Mouse (Mus musculus): ENCODE measurements around the gene Spout1. TPM values are rescaled to one million over a fixed set of nuclear protein-coding genes. Genes with fewer than 3 reads are reported as not detected.
"Not testable (repeated sequence)": the region's sequence is repeated elsewhere in the genome, so short reads cannot be mapped to it uniquely, and the experiment has no call there.

Gene Spout1
- total and polyA plus RNA-seq, 2 experiments from 2014 or later, result 13.6 to 16.3 TPM

GRCm38 (mm10) chr2:30191790-30192580, 13.7 kb upstream of the Spout1 start:
- Histone ChIP-seq H3K9ac (replicated peaks; ENCODE audit: low read depth, low read length) (no peak overlapping the region), H3K4me1 (ENCODE audit: control insufficient read depth, insufficient read depth) (no peaks in the 10 kb centered on the region), H3K27ac (ENCODE audit: low read depth) (no peak overlapping the region), H3K4me2 (ENCODE audit: low read depth, low read length) (no peak overlapping the region), H3K27me3 (ENCODE audit: control insufficient read depth, insufficient read depth, low read length) (no peaks in the 10 kb centered on the region), H3K4me3 (ENCODE audit: low read depth, low read length) (no peak overlapping the region), H3K9me3 (replicated peaks; ENCODE audit: control insufficient read depth, low read length) (no peaks in the 10 kb centered on the region), H3K36me3 (replicated peaks; ENCODE audit: control insufficient read depth, insufficient read depth, low read length) (peaks cover 14% of the 10 kb centered on the region; the same call in 1 of the 2 replicates)
- ATAC-seq (ENCODE audit: insufficient read depth, low read depth) (no peak), DNase-seq (ENCODE audit: low spot score) (no peak)
- TF ChIP-seq EP300 (IDR thresholded peaks at IDR 0.05; ENCODE audit: low read depth), result no peak
- 81% methylated on average over 12 of the region's 12 CpGs for WGBS

DNA sequence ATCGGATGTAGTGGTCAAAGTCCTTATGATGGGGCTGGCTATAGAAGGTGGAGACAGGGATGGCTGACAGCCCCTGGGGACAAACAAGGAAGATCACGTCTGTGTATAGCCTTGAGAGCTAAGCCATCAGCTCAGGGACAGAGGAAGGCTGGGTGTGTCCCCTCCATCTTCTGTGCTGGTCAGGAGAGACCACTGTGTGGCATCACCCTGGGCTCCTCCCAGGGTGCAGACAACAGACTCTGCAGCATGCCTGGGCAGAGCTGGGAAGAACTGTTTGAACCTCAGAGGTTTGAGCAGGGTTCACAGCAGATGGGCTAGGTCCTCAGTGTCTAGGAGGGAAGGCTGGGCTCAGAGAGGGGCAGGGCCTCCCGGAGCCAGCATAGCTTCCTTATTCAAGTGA, 7.4 kb upstream of the Spout1 start:
- ATAC-seq (ENCODE audit: insufficient read depth, low read depth), result no peak
- no peak for TF ChIP-seq CTCF (IDR thresholded peaks at IDR 0.05; ENCODE audit: low read depth)
- TF ChIP-seq EP300 (IDR thresholded peaks at IDR 0.05; ENCODE audit: low read depth), result no peak
- DNase-seq (ENCODE audit: low spot score), result no peak
- Histone ChIP-seq H3K9me3 (replicated peaks; ENCODE audit: control insufficient read depth, low read length) (peaks cover 4% of the 10 kb centered on the region), H3K27ac (ENCODE audit: low read depth) (no peak overlapping the region), H3K27me3 (ENCODE audit: control insufficient read depth, insufficient read depth, low read length) (no peaks in the 10 kb centered on the region), H3K9ac (replicated peaks; ENCODE audit: low read depth, low read length) (no peak overlapping the region), H3K4me1 (ENCODE audit: control insufficient read depth, insufficient read depth) (no peaks in the 10 kb centered on the region), H3K4me3 (ENCODE audit: low read depth, low read length) (no peak overlapping the region), H3K4me2 (ENCODE audit: low read depth, low read length) (no peak overlapping the region), H3K36me3 (replicated peaks; ENCODE audit: control insufficient read depth, insufficient read depth, low read length) (peaks cover 14% of the 10 kb centered on the region; the same call in 1 of the 2 replicates)
- 87% methylated on average over 3 of the region's 3 CpGs for WGBS

GRCm38 (mm10) chr2:30185276-30185675, 7.0 kb upstream of the Spout1 start:
- Histone ChIP-seq H3K9ac (replicated peaks; ENCODE audit: low read depth, low read length) (no peak overlapping the region), H3K27ac (ENCODE audit: low read depth) (no peak overlapping the region), H3K27me3 (ENCODE audit: control insufficient read depth, insufficient read depth, low read length) (no peaks in the 10 kb centered on the region), H3K4me2 (ENCODE audit: low read depth, low read length) (no peak overlapping the region), H3K4me3 (ENCODE audit: low read depth, low read length) (no peak overlapping the region), H3K36me3 (replicated peaks; ENCODE audit: control insufficient read depth, insufficient read depth, low read length) (peaks cover 14% of the 10 kb centered on the region; the same call in 1 of the 2 replicates), H3K4me1 (ENCODE audit: control insufficient read depth, insufficient read depth) (no peaks in the 10 kb centered on the region), H3K9me3 (replicated peaks; ENCODE audit: control insufficient read depth, low read length) (peaks cover 4% of the 10 kb centered on the region)
- WGBS, result 80% methylated on average over 6 of the region's 6 CpGs
- TF ChIP-seq EP300 (IDR thresholded peaks at IDR 0.05; ENCODE audit: low read depth) (no peak), CTCF (IDR thresholded peaks at IDR 0.05; ENCODE audit: low read depth) (no peak)
- ATAC-seq (ENCODE audit: insufficient read depth, low read depth) (no peak), DNase-seq (ENCODE audit: low spot score) (no peak)

GRCm38 (mm10) chr2:30183721-30184120, 5.5 kb upstream of the Spout1 start:
- ATAC-seq (ENCODE audit: insufficient read depth, low read depth) (no peak), DNase-seq (ENCODE audit: low spot score) (no peak)
- no peak overlapping the region for H3K4me2 ChIP-seq (ENCODE audit: low read depth, low read length)
- no peaks in the 10 kb centered on the region for H3K27me3 ChIP-seq (ENCODE audit: control insufficient read depth, insufficient read depth, low read length)
- no peak overlapping the region for H3K4me3 ChIP-seq (ENCODE audit: low read depth, low read length)
- no peak for TF ChIP-seq EP300 (IDR thresholded peaks at IDR 0.05; ENCODE audit: low read depth)
- no peak for TF ChIP-seq CTCF (IDR thresholded peaks at IDR 0.05; ENCODE audit: low read depth)
- H3K36me3 ChIP-seq (replicated peaks; ENCODE audit: control insufficient read depth, insufficient read depth, low read length), result peaks cover 14% of the 10 kb centered on the region; the same call in 1 of the 2 replicates
- no peak overlapping the region for H3K27ac ChIP-seq (ENCODE audit: low read depth)
- no peaks in the 10 kb centered on the region for H3K4me1 ChIP-seq (ENCODE audit: control insufficient read depth, insufficient read depth)
- no peak overlapping the region for H3K9ac ChIP-seq (replicated peaks; ENCODE audit: low read depth, low read length)
- 76% methylated on average over 3 of the region's 3 CpGs for WGBS
- H3K9me3 ChIP-seq (replicated peaks; ENCODE audit: control insufficient read depth, low read length), result peaks cover 4% of the 10 kb centered on the region

DNA sequence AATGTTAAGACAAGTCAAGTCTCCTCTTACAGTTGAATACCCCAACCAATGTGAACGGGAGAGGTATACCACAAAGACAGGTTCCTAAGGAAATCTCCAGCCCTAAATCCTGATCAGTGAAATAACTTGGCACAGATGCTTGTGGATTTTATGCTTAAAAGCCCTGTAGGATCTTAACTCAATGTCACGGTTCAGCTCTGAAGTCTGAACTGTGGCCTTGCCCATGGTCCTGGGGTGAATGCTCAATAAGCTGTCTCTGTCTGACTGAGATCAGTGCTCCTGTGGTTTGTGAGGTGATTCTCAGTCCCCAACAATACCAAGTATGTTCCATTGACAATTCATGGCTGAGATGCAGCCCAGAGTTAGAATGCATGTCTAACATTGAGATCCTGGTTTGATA, 4.2 kb upstream of the Spout1 start:
- Histone ChIP-seq H3K36me3 (replicated peaks; ENCODE audit: control insufficient read depth, insufficient read depth, low read length) (0 out of 2 replicates have a peak, but pooled peaks cover 5% of the 10 kb centered on the region), H3K27me3 (ENCODE audit: control insufficient read depth, insufficient read depth, low read length) (no peaks in the 10 kb centered on the region), H3K9me3 (replicated peaks; ENCODE audit: control insufficient read depth, low read length) (peaks cover 4% of the 10 kb centered on the region), H3K4me3 (ENCODE audit: low read depth, low read length) (no peak overlapping the region), H3K9ac (replicated peaks; ENCODE audit: low read depth, low read length) (no peak overlapping the region), H3K27ac (ENCODE audit: low read depth) (no peak overlapping the region), H3K4me2 (ENCODE audit: low read depth, low read length) (no peak overlapping the region), H3K4me1 (ENCODE audit: control insufficient read depth, insufficient read depth) (peaks cover 6% of the 10 kb centered on the region)
- TF ChIP-seq CTCF (IDR thresholded peaks at IDR 0.05; ENCODE audit: low read depth) (no peak), EP300 (IDR thresholded peaks at IDR 0.05; ENCODE audit: low read depth) (no peak)
- DNase-seq (ENCODE audit: low spot score) (no peak), ATAC-seq (ENCODE audit: insufficient read depth, low read depth) (no peak)
- WGBS, result 92% methylated on average over 2 of the region's 2 CpGs

GRCm38 (mm10) chr2:30178711-30179110, 452 bp upstream of the Spout1 start:
- not testable (repeated sequence) for ATAC-seq (ENCODE audit: insufficient read depth, low read depth); H3K9ac ChIP-seq (replicated peaks; ENCODE audit: low read depth, low read length); H3K4me1 ChIP-seq (ENCODE audit: control insufficient read depth, insufficient read depth); H3K9me3 ChIP-seq (replicated peaks; ENCODE audit: control insufficient read depth, low read length); H3K27me3 ChIP-seq (ENCODE audit: control insufficient read depth, insufficient read depth, low read length); DNase-seq (ENCODE audit: low spot score); H3K27ac ChIP-seq (ENCODE audit: low read depth)
- Histone ChIP-seq H3K36me3 (replicated peaks; ENCODE audit: control insufficient read depth, insufficient read depth, low read length) (peaks cover 32% of the 10 kb centered on the region), H3K4me3 (ENCODE audit: low read depth, low read length) (peak overlapping the region; percentile 70), H3K4me2 (ENCODE audit: low read depth, low read length) (peak overlapping the region; percentile 87)
- 38% methylated on average over 7 of the region's 7 CpGs for WGBS
